Mouse (Mus musculus) neural tube, embryonic 15.5 days (tissue): Measurements from ENCODE around the gene Agfg2. TPM values are rescaled to one million over a fixed set of nuclear protein-coding genes. Genes with fewer than 3 reads are reported as not detected.

Experiments used
- ATAC-seq: fragments of 200-750 bp; cut with Nextera tagmentation; 2 replicates; pipeline ENCODE4 v1.8.0; 2017; ENCODE audit warnings: mild to moderate bottlenecking, moderate TSS enrichment, moderate library complexity; ENCODE audit not compliant: low FRiP score
- H3K27ac ChIP-seq: fragments of 300-500 bp; sonication (generic); replicated peaks from 2 replicates; pipeline ENCODE4 v1.5.1; 2015; ENCODE audit warnings: mild to moderate bottlenecking, inconsistent platforms
- H3K27me3 ChIP-seq: fragments of 300-500 bp; sonication (generic); replicated peaks from 2 replicates; pipeline ENCODE4 v1.6.1; 2015; ENCODE audit warnings: inconsistent platforms
- H3K36me3 ChIP-seq: fragments of 300-500 bp; sonication (generic); 2 replicates; pipeline ENCODE4 v1.6.1; 2015; ENCODE audit warnings: inconsistent platforms
- H3K4me1 ChIP-seq: fragments of 300-500 bp; sonication (generic); 2 replicates; pipeline ENCODE4 v1.6.1; 2015; ENCODE audit warnings: inconsistent platforms
- H3K4me2 ChIP-seq: fragments of 300-500 bp; sonication (generic); 2 replicates; pipeline ENCODE4 v1.6.1; 2015; ENCODE audit warnings: inconsistent platforms, mild to moderate bottlenecking, moderate library complexity
- H3K4me3 ChIP-seq: fragments of 300-500 bp; sonication (generic); replicated peaks from 2 replicates; pipeline ENCODE4 v1.5.1; 2015; ENCODE audit warnings: mild to moderate bottlenecking, inconsistent platforms
- H3K9ac ChIP-seq: fragments of 300-500 bp; sonication (generic); replicated peaks from 2 replicates; pipeline ENCODE4 v1.6.1; 2015; ENCODE audit warnings: mild to moderate bottlenecking, inconsistent platforms
- H3K9me3 ChIP-seq: fragments of 300-500 bp; sonication (generic); replicated peaks from 2 replicates; pipeline ENCODE4 v1.6.1; 2016; ENCODE audit warnings: inconsistent platforms
- WGBS: fragments of 180-500 bp; shearing (Covaris S2); methylation state at CpG from one replicate; pipeline ENCODE4 v1.1.7; 2015; ENCODE audit warnings: mixed read lengths; 5-methylcytosine and 5-hydroxymethylcytosine counted together
- polyA plus RNA-seq: library from polyadenylated mRNA; unstranded; fragments of >200 nt; fragmentation: Nextera tagmentation; extraction: Ambion mirVana; gene quantifications from 2 replicates; pipeline ENCODE4 v1.2.1, GENCODE M21; 2015

Gene Agfg2
- polyA plus RNA-seq, 1 experiment from 2014 or later, result 21.6 TPM

DNA sequence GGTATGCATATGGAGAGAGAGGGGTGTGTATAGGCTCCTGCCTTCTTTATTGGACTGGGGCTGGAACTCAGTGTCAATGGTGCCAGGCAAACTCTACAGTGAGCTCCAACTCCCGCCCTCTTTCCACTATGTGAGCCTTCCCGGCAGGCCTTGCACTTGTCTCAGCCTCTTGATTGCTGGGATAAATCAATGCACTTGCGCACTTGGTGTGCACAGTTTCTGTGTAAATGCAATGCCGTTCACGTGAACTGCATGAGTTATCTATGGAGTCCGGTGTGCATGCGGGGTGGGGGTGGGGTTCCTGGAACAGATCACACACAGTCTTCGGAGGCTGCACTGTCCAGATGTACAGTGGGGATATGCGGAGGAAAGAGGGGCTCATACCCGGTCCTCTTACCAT lies 31.2 kb downstream of the Agfg2 start:
- peaks cover 33% of the 10 kb centered on the region for H3K36me3 ChIP-seq
- no peak for ATAC-seq
- no peak overlapping the region for H3K4me3 ChIP-seq
- H3K4me1 ChIP-seq, result peaks cover 29% of the 10 kb centered on the region
- no peaks in the 10 kb centered on the region for H3K27me3 ChIP-seq
- H3K9ac ChIP-seq, result no peak overlapping the region
- no peaks in the 10 kb centered on the region for H3K9me3 ChIP-seq
- 91% methylated on average over 10 of the region's 10 CpGs for WGBS
- no peak overlapping the region for H3K27ac ChIP-seq
- H3K4me2 ChIP-seq, result no peak overlapping the region

DNA sequence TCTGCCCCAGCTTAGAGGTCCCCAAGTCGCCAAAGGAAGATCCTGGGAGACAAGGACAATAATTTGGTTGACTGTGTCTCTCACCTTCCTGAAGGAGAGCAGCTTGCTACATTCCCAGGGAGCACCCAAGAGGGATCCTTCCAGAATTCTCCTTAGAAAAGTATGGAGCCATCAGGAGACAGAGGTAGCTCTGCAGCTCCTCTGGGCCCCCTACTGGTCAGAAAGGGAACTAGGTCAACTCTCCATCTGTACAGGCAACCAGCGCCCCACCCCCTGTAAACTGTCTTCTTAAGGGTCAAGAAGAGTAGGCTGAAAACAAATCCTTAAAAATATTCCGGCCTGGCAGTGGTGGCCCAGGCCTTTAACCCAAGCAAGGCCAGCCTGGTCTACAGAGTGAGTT lies 32.1 kb downstream of the Agfg2 start:
- 27% methylated on average over 3 of the region's 3 CpGs for WGBS
- H3K9me3 ChIP-seq, result no peaks in the 10 kb centered on the region
- H3K9ac ChIP-seq, result no peak overlapping the region
- H3K4me3 ChIP-seq, result no peak overlapping the region
- H3K36me3 ChIP-seq, result peaks cover 29% of the 10 kb centered on the region
- H3K27ac ChIP-seq, result no peak overlapping the region
- H3K4me2 ChIP-seq, result no peak overlapping the region
- H3K4me1 ChIP-seq, result peaks cover 37% of the 10 kb centered on the region
- peak; percentile 23; the same call in 1 of the 2 replicates for ATAC-seq
- no peaks in the 10 kb centered on the region for H3K27me3 ChIP-seq

DNA sequence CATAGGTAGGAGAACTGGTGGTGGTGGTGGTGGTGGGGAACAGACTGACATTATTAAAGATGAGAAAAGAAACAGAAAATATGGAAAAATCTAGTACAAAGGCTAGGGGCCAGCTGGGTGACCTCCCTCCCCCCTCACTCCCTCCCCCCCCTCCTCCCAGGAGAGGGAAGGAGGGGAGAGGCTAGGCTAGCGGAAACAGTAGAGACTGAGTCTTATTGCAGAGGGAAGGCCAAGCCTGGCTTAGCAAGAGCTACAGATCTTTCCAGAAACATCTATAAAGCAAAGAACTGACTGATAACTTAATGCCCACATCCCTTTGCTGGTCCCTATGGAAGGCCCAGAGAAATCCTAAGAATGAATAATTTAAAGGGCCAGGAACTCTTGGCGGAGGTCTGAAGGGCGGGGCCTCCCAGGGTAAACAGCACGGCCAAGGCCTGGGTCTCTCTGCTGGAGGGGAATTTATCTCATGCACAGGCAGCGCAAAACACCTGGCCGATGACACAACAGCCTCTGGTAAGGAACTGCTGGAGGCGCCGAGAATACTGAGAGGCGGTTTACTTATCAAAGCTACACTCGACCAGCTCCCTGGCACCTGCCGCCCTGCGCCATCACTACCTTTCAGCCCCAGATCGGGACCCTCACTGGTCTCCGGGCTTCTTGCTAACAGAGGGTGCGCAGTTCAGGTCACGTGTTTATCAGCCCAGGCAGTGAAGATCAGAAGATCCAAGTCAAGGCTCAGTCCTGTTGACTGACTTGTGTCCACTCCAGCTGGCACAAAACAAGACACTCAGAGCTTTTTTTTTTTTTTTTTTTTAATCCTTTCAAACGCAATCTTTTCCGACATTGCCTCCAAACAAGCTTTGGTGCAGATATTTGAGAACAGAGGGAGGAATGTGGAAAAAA lies 34.6 kb downstream of the Agfg2 start:
- H3K4me3 ChIP-seq, result no peak overlapping the region
- no peak overlapping the region for H3K9ac ChIP-seq
- no peaks in the 10 kb centered on the region for H3K9me3 ChIP-seq
- H3K27ac ChIP-seq, result no peak overlapping the region
- H3K36me3 ChIP-seq, result peaks cover 22% of the 10 kb centered on the region
- 23% methylated on average over 18 of the region's 18 CpGs for WGBS
- peaks cover 21% of the 10 kb centered on the region for H3K27me3 ChIP-seq
- H3K4me2 ChIP-seq, result peak overlapping the region; percentile 21
- ATAC-seq, result no peak
- H3K4me1 ChIP-seq, result peaks cover 39% of the 10 kb centered on the region

DNA sequence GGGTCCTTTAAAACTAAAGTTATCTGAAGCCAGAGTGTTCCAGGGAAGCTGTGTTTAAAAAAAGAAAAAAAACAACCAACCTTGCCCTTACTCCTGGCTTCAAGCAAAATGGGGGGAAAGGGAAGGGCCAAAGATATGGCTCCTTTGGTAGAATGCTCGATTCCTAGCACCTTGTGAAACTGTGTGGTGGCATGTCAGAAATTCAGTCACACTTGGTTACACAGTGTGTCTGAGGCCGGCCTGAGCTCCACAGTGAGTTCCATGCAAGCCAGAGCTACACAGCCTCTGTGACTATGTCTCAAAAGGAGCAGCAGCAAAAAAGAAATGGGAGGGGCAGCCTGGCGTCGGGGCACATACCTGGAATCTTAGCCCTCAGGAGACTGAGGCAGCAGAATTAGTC lies 35.3 kb downstream of the Agfg2 start:
- Histone ChIP-seq H3K4me1 (peaks cover 41% of the 10 kb centered on the region), H3K4me2 (no peak overlapping the region), H3K27ac (no peak overlapping the region), H3K36me3 (peaks cover 19% of the 10 kb centered on the region), H3K4me3 (no peak overlapping the region), H3K9me3 (no peaks in the 10 kb centered on the region), H3K9ac (no peak overlapping the region), H3K27me3 (peaks cover 26% of the 10 kb centered on the region)
- WGBS, result 50% methylated on average over 4 of the region's 4 CpGs
- no peak for ATAC-seq

DNA sequence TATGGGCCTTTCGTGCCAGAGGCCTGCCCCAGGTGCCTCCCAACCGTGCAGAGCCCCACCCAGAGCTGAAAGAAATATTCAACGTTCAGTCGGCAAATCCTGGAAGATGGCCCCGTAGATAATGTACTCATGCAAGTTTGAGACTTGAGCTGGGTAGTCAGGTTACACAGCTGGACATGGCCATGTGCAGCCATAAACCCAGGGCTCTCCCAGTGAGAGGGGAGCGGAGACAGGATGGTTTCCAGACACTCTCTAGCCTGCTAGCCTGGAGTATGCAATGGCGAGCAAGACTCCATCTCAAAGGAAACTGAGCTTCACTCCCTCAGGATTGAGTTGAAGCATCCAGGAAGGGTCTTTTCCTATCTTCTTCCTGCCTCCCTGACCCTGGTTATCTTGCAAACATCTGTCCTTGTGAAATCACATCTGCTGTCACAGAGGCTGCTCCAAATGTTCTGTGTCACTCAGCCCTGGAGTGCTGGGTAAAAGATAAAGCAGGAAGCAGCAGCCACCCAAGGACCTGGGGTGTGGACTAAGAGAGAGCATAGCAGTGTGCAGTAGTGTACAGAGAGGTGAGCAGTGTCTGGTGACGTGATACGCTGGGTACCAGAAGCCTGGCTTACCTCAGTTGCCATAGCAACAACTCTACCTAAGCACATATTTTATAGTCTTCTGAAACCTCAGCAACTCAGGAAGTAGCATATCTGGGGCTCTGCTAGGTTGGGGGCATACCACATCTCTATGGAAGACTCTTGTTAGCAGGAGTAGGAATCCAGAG lies 36.5 kb downstream of the Agfg2 start:
- H3K4me1 ChIP-seq, result peaks cover 41% of the 10 kb centered on the region
- no peak overlapping the region for H3K4me2 ChIP-seq
- peaks cover 12% of the 10 kb centered on the region for H3K36me3 ChIP-seq
- peak overlapping the region; percentile 38; the same call in 1 of the 2 replicates for H3K27ac ChIP-seq
- H3K4me3 ChIP-seq, result no peak overlapping the region
- 60% methylated on average over 9 of the region's 9 CpGs for WGBS
- H3K27me3 ChIP-seq, result peaks cover 35% of the 10 kb centered on the region
- ATAC-seq, result peak; percentile 78
- no peaks in the 10 kb centered on the region for H3K9me3 ChIP-seq
- no peak overlapping the region for H3K9ac ChIP-seq

DNA sequence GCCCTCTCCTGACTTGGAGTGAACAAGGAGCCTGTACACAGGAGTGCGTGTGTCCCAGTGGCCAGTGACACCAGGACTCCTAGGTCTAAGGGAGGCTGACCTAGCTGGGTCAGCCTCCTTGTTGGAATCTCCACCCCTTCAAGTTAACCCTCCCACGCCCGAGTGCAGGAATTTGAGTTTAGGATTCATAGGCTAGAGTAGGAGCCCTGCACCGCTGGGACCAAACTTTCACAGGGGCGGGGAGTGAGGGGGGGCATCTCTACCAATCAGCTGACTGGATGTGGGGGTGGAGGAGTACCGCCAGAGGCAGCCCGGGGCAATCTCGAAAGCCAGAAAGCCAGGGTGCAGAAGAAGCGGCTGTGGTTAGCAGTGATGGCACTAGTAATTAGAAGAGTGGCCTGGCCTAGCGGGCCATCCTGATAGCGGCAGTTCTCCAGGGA lies 38.9 kb downstream of the Agfg2 start, which contains the start of gene Irs3:
Irs3 (minus strand) TSS at position 63 of the 440 bp plus-strand sequence.
- H3K9ac ChIP-seq, result no peak within 1 kb of the TSS
- no peaks in the 10 kb centered on the region for H3K9me3 ChIP-seq
- H3K4me3 ChIP-seq, result peak within 1 kb of the TSS; percentile 27
- peaks cover 17% of the 10 kb centered on the region for H3K36me3 ChIP-seq
- WGBS, result 13% methylated on average over 11 of the region's 11 CpGs
- H3K27ac ChIP-seq, result no peak within 1 kb of the TSS
- peaks cover 37% of the 10 kb centered on the region for H3K27me3 ChIP-seq
- H3K4me2 ChIP-seq, result peak within 1 kb of the TSS; percentile 54
- H3K4me1 ChIP-seq, result peaks cover 35% of the 10 kb centered on the region
- no peak for ATAC-seq

DNA sequence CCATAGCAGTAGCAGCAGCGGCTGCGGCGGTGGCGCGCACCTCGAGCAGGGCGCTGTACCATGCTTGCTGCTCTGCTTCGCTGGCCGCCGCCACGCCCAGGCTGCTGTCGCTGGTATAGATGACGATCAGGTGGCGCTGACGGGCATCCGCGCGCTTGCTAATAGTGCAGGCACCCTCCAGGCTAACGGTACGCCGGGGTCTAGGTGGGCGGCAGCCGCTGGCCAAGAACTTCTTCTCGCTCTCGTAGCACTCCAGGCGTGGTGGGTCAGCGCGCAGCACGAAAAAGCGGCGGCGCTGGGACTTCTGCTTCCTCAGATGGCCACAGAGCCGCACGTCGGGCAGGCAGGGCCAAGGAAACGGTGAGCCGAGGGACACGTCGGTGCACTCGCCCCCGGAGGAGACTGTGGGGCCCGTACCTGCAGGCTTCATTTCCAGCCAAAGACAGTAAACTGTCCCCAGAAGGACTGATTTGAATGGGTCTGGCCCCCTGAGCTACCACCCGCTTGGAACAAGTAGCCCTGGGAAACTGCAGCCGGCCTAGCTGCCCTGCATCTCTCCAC lies 39.4 kb downstream of the Agfg2 start:
- H3K4me3 ChIP-seq, result peak overlapping the region; percentile 27
- no peak overlapping the region for H3K9ac ChIP-seq
- H3K36me3 ChIP-seq, result peaks cover 22% of the 10 kb centered on the region
- H3K4me2 ChIP-seq, result peak overlapping the region; percentile 54
- 3% methylated on average over 44 of the region's 44 CpGs for WGBS
- no peak overlapping the region for H3K27ac ChIP-seq
- peaks cover 32% of the 10 kb centered on the region for H3K4me1 ChIP-seq
- no peak for ATAC-seq
- H3K27me3 ChIP-seq, result peaks cover 37% of the 10 kb centered on the region
- no peaks in the 10 kb centered on the region for H3K9me3 ChIP-seq

DNA sequence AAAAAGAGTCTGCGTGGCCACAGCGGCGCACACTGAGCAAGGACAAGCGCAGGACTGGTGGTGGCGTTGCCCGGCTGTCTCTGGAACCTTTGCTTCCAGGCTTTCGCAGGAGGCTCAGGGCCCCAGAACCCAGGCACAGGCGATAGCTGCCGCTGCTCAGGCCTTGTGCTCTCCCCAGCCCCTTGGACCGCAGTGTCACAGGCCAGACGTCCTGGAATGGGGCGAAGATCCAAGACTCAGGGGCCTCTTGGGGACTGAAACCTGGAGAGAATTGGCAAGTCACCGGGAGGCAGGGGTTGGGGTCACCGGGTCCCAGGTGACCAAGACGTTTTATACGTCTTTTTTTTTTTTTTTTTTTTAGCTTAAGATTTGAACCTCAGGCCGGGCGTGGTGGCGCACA lies 40.0 kb downstream of the Agfg2 start:
- Histone ChIP-seq H3K9ac (no peak overlapping the region), H3K4me1 (peaks cover 25% of the 10 kb centered on the region), H3K4me2 (no peak overlapping the region), H3K27me3 (peaks cover 37% of the 10 kb centered on the region), H3K4me3 (no peak overlapping the region), H3K36me3 (peaks cover 29% of the 10 kb centered on the region), H3K9me3 (no peaks in the 10 kb centered on the region), H3K27ac (no peak overlapping the region)
- WGBS, result 46% methylated on average over 19 of the region's 19 CpGs
- no peak for ATAC-seq

DNA sequence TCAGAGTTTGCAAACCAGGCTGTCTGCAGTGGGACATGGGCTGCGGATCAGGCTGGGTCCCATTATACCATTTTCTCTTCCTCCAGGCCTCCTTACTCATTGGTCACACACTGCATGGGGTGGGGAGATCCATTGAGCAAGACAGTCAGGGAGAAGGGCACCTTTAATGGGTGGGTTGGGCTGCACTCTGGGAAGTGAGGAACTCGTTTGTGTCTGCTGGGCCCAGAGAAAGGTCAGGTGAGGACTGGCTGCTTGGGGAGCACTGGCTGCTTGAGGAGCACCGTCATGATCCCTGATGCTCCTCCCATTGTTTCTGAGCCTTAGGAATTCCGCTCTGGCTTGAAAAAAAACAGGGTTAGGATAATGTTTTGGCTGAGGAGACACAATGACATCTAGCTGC lies 41.6 kb downstream of the Agfg2 start:
- Histone ChIP-seq H3K27ac (no peak overlapping the region), H3K36me3 (peaks cover 45% of the 10 kb centered on the region), H3K27me3 (peaks cover 37% of the 10 kb centered on the region), H3K4me1 (peaks cover 11% of the 10 kb centered on the region), H3K9me3 (no peaks in the 10 kb centered on the region), H3K4me3 (no peak overlapping the region), H3K9ac (no peak overlapping the region), H3K4me2 (no peak overlapping the region)
- ATAC-seq, result no peak
- 55% methylated on average over 4 of the region's 4 CpGs for WGBS

DNA sequence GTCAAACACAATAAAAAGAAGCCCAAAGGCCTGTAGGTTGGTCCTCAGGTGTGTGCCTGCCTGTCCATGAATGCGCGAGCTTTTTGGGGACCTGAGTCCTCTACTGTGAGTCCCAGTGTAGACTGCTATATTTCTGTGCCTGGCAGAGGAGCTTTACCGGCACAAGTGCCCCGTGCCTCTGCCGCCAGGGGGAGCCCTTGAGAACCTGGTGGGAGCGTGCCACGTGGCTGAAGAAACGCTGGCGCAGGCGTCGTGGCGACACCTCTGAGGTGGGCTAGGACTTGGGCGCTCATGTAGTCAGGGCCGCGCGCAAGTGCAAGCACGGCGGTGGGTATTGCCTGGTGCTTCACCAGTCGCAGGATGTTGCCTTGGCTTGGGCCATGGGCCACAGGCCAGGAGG lies 43.5 kb downstream of the Agfg2 start, which contains the start of gene Sap25:
Sap25 (plus strand) TSS at position 281 of the 400 bp plus-strand sequence.
- WGBS, result 91% methylated on average over 19 of the region's 19 CpGs
- H3K27ac ChIP-seq, result no peak within 1 kb of the TSS
- no peaks in the 10 kb centered on the region for H3K9me3 ChIP-seq
- ATAC-seq, result no peak
- H3K9ac ChIP-seq, result no peak within 1 kb of the TSS
- peaks cover 8% of the 10 kb centered on the region for H3K4me1 ChIP-seq
- peaks cover 28% of the 10 kb centered on the region for H3K27me3 ChIP-seq
- H3K4me2 ChIP-seq, result no peak within 1 kb of the TSS
- H3K36me3 ChIP-seq, result peaks cover 63% of the 10 kb centered on the region
- H3K4me3 ChIP-seq, result no peak within 1 kb of the TSS

DNA sequence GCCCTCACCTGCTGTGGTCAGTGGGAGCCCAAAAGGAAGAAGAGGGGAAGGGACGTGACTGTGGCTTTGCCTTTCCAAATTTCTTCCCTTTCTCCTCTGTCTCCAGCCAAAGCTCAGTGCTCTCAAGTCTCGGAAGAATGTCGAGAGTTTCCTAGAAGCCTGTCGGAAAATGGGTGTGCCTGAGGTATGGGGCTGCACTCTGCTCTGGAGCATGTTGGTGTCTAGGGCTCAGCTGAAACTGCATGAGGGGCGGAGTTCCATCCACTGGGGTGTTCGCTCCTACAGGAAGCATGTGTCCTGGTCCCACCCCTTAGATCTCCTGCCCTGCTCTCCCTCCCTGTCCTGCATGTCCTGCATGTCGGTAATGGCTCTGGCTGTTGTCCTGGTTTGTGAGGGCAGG lies 45.1 kb downstream of the Agfg2 start:
- no peak overlapping the region for H3K4me2 ChIP-seq
- 91% methylated on average over 7 of the region's 7 CpGs for WGBS
- H3K4me1 ChIP-seq, result no peaks in the 10 kb centered on the region
- no peaks in the 10 kb centered on the region for H3K9me3 ChIP-seq
- peaks cover 14% of the 10 kb centered on the region; the same call in 1 of the 2 replicates for H3K27me3 ChIP-seq
- H3K9ac ChIP-seq, result no peak overlapping the region
- H3K4me3 ChIP-seq, result no peak overlapping the region
- no peak for ATAC-seq
- peaks cover 73% of the 10 kb centered on the region for H3K36me3 ChIP-seq
- H3K27ac ChIP-seq, result no peak overlapping the region
